Mouse (Mus musculus) right cerebral cortex, adult 2 months (tissue): ENCODE results near the gene Gpr12.
"Not testable (repeated sequence)": the region's sequence is repeated elsewhere in the genome, so short reads cannot be mapped to it uniquely, and the experiment has no call there.

Source experiments
- DNase-seq, 2 experiments: peaks; one replicate each; pipeline ENCODE4 v3.0.0; 2021 to 2022; ENCODE audit warnings: low spot score in 2 of 2

Gpr12 gene

DNA sequence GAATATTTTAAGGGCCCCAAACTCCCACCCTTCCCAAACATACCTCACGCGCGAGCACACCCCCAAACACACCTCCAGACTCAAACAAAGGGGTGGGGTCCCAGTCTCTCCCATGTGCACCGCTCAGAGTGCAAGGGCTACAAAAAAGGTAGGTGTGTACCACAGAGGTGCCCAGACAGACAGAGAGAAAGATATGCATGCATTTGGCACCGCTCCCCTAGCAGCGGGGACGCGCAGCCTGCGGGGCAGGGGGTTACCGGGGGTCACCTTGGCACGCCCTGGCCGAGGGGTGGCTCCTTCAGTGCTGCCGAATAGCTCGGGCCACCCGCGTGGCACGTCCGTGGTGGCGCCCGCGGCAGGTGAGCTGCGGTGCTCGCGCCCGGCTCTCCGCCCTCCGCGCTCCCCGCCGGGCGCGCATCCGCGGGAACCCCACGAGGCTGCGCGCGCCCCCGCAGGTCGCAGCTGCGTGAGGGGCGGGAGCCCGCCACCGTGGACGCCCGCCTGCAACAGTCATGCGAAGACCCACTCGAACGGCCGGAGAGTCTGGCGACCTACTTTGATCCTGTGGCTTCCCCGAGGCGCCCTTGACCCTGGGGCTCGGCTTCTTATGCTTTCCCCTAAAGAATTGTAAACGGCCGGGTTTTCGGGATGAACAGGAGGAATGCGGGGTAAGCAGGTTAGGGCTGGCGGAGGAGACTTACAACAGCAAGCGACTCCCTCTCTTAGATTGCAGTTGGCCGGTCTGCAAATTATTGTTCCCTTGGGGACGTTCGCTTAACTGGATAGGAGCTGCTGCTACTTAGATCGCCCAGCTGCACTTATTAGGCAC, at the start of gene Gpr12:
Gene Gpr12, minus strand, starts transcription at position 762 of the 829 bp plus-strand sequence.
- peak; percentile 27 to 42 for DNase-seq

DNA sequence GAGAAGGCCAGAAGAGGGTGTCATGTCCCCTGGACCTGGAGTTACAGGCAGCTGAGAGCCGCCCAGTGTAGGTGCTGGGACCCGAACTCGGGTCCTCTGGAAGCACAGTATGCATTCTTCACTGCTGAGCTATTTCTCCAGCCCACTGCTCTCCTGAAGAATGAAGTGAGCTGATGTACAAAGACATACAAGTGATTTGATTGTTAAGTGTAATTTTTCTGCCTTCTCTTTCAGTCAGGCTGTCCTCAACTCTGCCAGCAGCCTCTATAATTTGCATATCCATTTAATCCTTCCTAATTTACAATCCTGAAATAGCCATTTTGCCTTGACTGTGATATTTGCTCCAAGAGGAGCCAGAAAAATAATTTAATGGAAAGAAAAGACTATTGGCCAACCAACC, 46.6 kb upstream of the Gpr12 start:
- DNase-seq, result no peak

DNA sequence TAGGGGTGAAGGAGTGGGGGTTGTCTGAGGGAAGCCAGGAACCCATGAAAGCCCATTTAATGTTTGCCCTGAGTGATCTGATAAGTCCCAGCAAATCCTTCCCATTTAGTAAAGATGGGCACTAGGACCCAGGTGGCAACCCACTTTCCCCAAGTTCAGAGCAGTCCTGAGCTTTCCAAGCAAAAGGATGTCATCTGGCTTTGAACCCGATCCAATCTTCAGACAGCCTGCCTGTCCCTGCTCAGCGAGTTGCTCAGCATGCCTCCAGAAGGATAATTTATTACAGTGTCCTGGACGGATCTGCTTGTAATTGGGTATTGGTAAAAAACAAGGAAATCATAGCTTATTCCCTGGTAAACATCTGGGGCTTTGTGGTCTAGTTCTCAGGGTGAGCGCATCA, 45.9 kb upstream of the Gpr12 start:
- DNase-seq, result no peak

DNA sequence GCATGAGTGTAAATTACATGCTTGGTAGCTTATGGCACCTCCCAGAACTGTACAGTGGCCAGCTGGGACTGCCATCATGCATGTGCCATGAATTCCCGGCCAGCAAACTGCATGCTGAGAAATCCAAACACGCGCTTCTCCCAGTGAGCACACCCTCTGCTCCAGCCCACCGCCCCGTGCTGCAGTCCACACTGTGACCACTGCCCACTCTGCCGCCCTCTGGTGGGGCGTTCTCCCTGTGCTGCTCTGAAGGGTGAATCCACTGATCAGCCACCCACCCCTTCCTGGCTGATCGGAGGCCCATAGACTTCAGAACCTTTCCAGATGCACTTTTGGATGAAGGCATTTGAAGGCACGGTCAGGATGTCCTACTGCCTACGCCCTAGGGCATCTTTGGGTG, 44.6 kb upstream of the Gpr12 start:
- DNase-seq, result no peak

DNA sequence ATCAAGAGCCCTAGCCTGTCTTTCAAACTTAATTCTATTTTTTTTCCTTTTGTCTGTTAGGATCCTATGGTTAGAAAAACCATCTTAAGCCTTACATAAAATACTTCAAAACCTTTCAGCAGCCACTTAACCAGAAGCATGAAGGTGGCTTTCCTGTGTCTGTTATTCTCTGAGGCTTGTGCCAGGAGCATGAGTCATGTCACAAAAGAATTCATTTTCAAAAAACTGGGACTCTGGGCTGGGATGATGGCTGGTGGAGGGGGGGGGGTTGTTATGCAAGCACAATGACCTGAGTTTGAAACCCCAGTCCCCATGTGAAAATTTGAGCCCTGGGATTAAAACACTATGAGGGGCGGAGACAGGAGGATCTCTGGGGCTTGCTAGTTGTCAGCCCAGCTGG, 43.8 kb upstream of the Gpr12 start:
- DNase-seq, result peak in 1 of 2 experiments; percentile 40

- no peak for DNase-seq
Measured at GRCm38 (mm10) chr5:146627901-146628300, 42.9 kb upstream of the Gpr12 start.

GRCm38 (mm10) chr5:146625635-146626311, 40.7 kb upstream of the Gpr12 start:
- DNase-seq, result peak; percentile 73 to 74

DNA sequence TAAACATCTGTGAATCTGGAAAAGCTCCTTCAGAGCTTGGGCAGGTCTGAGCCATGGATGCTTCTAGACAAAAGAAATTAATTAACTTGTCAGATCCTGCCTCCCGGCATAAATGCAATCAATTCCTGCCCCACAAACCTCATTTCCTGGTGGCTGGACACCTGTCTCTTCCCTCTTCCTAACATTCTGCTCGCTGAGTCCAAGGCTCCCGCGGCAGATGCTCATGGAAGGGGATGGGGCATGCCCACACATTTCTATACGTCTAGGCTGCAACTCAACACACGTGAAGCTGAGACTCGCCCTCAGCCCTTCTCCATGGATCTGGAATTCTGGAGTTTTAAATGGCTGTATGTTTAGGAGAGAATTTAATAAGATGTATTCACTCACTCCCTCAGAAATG, 26.8 kb upstream of the Gpr12 start:
- DNase-seq, result no peak

DNA sequence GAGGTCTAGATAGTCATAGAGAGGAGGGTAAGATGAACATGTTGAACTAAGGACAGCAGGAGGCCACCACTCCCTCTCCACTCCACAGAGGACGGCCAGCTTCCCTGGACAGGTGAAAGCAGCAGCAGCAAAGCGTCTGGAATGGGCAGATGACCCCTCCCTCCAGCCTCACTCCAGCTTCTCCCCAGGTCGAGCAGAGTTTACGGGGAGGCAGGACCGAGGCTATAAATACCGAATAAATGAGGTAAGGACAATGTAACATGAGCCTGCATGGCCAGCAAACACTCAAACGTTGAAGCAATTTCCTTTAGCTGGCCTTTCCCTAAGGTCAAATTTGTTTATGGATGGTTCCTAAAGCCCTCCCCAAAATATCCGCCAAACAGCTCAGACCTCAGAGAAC, 26.0 kb upstream of the Gpr12 start:
- no peak for DNase-seq

DNA sequence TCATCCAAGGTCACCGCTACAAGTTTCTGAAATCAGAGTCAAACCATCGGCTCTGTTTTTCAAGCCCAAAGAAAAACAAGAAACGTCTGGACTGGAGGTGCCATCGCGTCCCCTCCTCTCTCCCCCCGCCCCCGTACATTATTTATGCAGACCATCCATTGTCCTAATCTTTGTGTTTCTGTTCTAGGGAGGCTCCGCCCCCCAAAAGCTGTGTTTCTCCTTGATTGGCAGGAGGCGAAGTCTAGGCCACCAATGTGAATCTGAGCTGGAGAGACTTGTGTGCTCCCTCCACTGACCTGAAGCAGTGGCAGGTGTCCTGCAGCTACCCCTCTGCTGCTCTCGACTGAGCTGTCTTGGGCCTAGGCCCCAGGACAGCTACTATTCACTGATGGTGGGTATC, 24.6 kb upstream of the Gpr12 start:
- no peak for DNase-seq

- no peak for DNase-seq
Measured at GRCm38 (mm10) chr5:146607816-146608215, 22.8 kb upstream of the Gpr12 start.

- no peak for DNase-seq
Measured at GRCm38 (mm10) chr5:146606895-146607294, 21.9 kb upstream of the Gpr12 start.

DNA sequence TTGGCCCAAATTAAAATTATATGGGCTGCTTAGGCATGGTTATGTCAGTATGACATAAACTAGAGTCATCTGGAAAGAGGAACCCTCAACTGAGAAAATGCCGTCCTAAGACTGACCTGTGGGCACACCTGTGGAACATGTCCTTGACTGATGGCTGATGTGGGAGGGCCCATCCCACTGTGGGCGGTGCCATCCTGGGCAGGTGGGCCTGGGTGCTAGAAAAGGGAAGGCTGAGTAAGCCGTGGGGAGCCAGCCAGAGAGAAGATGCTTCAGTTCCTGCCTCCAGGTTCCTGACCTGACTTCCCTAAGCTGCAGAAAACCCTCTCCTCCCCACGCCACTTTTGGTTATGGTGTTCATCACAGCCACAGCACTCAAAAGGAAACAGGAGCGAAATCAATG, 21.2 kb upstream of the Gpr12 start:
- no peak for DNase-seq

DNA sequence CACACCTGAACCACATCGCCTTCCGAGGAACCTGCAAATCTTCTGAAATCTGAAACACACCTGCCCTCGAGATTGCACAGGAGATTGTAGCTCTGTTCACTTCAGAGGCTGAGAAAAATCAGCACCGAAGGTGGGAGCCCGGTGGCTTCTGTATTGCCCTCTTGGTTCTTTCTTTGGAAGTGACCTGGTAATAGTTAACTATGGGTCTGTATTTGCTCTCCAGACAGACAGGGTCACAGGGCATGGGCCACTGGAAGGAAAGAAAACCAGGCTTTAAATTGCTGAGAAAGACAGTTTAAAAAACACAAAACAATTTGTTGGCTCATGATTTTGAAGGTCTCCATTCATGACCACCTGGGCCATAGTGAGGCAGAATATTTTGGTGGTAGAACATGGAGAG, 14.9 kb upstream of the Gpr12 start:
- no peak for DNase-seq

DNA sequence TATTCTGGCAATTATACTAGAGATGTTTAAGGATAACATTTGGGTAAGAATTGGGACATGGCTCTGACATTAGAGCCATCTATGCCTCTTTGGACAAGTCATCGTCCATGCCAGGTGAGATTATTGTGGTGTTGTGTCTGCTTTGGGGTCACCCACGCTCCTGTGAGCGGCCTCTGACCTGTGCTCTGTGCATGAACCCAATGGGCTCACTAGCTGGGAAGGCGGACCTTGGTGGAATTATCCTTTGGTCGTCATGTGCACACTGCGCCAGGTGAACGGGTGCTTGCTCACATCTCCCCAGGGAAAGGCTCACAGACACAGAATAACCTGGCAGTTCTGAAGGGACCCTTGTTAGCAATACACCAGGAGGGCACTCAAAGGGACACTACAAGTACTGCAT, 14.2 kb upstream of the Gpr12 start:
- not testable (repeated sequence) for DNase-seq

GRCm38 (mm10) chr5:146598215-146599119, 13.4 kb upstream of the Gpr12 start:
- peak; percentile 24 to 38 for DNase-seq

GRCm38 (mm10) chr5:146597503-146597874, 12.4 kb upstream of the Gpr12 start:
- no peak for DNase-seq

DNA sequence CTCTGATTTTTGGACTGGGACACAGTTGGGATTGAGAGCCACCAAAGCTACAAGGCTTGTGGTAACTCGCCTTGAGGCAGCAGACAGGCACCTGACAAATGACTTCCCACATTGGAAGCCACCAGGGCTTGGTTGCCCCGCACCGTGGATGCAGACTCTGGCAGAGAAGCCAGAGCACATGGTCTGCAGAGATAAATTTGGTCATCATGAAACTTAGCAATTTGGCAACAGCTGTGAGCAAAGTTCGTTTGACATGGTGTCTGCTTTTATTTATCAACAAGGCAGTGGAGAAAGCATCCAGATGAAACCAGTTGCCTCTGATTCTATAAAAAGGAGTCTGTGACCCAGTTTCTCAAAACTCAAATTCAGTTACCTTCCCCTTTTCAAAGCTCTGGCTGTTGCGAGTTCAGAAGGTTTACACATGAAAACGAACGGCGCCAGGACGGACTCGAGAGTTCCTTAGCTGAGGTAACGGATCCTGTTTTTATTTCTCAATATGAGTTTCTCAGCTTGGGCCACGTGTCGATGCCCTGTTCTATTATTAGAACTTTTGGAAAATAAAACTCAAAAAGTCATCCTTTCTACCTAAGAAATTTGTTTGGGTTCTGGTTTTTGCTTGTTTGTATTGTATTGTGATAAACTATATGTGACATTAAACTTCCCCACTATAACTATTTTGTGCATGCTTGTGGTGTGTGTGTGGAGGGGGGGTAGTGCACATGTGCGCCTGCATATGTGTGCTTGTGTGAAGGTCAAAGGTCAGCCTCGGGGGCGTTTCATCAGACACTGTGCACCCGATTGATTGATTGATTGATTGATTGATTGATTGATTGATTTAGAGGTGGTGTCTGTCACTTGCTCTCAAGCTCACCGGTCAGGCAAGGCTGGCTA, 11.8 kb upstream of the Gpr12 start:
- no peak for DNase-seq

GRCm38 (mm10) chr5:146592580-146592979, 7.5 kb upstream of the Gpr12 start:
- no peak for DNase-seq

GRCm38 (mm10) chr5:146591636-146592035, 6.6 kb upstream of the Gpr12 start:
- DNase-seq, result no peak

GRCm38 (mm10) chr5:146590987-146591386, 5.9 kb upstream of the Gpr12 start:
- no peak for DNase-seq
